Mouse (Mus musculus): ENCODE measurements around the gene Cracr2a. TPM values are rescaled to one million over a fixed set of nuclear protein-coding genes. Genes with fewer than 3 reads are reported as not detected.

Gene Cracr2a
- total RNA-seq, 2 experiments from 2014 or later: 0.69 to 1.0 TPM

GRCm38 (mm10) chr6:127625135-127625534, 64.0 kb downstream of the Cracr2a start:
- peak; percentile 42 to 80 for DNase-seq

DNA sequence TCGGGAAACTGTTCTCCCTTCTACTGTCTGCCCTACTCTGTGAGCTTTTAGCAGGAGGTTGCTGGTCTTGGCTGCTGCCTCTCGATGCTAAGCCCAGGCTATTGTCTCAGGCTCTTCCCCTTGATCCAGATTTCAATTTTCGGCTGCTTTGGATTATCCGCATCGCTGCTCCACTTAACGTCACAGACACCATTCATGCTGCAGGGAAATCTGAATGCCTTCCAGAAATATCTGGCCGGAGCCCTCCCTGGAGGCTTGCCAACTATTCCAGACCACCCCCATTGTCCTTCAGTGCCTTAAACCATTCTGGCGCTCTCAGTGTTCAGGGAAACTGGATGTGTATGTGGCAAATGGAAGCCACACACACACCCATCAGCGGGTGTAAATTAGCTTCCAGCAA, 66.3 kb downstream of the Cracr2a start:
- no peak for DNase-seq

- no peak for DNase-seq
Measured at GRCm38 (mm10) chr6:127629249-127629648, 68.1 kb downstream of the Cracr2a start.

DNA sequence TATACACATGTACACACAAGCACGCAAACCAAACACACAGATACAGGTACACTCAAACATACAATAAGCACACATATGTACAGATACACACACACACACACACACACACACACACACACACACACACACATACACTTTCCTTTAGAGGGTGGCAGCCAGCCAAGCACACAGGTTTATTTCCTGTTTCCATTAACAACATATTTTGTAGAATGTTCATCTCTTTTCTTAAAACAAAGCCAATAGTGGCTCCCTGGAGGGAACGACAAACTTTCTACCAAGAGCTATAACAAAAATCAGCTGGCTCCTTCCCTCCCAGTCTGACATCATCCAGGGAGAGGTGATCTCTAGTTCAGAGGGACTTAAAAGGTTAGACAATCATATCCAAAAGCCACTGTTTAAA, 73.7 kb downstream of the Cracr2a start:
- DNase-seq: no peak

GRCm38 (mm10) chr6:127635462-127636189, 74.5 kb downstream of the Cracr2a start:
- no peak for DNase-seq

DNA sequence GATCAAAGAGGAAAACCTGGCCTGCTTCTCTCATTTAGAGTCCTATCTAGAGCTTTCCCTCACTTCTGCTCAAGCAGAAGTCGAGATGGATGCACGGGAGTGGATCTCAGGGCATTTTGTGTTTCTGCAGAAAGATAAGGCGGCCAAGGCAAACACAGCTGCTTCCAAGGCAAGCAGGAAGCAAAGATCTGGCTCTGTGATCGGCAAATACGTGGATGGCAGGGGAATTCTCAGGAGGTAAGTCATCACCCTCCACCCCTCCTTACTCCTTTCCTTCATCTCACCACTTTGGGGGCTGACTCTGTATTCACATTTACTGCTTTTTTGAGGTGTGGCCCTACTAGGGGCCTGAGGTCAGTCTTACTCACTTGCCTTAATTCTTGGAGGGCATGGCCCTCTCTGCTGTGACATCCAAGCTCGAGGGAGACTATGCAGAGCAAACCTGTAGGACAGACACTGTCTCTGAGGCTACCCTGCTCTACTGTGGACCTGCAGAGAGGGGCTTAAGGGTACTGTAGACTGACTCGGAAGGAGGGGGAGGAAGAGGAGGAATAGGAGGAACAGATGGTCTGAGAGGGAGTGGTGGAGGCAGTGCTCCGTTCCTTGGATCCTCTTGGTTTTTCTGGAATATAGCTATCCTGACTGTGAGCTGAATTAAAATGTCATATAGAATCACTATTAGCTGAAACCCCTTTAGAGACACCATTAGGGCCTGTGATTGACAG, 80.1 kb downstream of the Cracr2a start:
- DNase-seq: peak; percentile 11 to 40

DNA sequence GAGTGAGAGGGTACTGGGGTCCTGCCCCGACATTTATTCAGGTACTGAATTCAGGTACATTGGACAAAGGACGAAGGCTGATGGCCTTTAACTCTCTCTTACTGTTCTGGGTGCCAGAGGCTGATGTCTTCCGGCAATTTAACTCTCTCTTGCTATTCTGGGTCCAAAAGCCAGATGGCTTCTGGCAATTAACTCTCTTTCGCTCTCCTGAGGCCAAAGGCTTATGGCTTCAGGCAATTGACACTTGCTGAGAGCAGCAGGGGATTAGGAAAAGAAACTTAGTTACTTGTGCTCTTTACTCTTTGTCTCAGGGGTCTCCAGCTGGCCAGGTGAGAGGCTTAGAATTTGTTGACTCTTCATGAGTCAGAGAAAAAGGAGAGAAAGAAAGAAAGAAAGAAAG, 94.8 kb downstream of the Cracr2a start:
- DNase-seq: no peak

GRCm38 (mm10) chr6:127657152-127657551, 96.0 kb downstream of the Cracr2a start:
- DNase-seq: no peak

DNA sequence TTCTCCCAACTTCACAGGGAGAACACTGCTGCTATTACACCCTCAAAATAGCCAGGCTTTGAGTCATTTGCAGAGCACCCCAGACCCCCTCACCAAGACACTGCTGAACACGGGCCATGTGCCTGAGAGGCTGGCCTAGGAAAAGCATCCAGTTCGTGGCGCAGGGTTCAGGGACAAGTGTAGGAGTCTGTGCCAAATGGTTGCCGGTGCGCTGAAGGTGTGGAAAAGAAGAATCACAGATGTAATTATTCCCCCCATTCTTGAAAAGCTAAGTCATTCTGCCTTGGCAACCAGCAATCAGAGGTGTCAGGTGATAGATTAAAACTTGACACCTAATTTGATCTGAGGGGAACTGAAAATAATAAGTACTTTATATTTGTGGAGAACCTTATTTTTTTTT, 98.3 kb downstream of the Cracr2a start:
- no peak for DNase-seq

GRCm38 (mm10) chr6:127659966-127660365, 98.8 kb downstream of the Cracr2a start:
- no peak for DNase-seq

- DNase-seq: no peak
Measured at GRCm38 (mm10) chr6:127661717-127662292, 100.7 kb downstream of the Cracr2a start.

GRCm38 (mm10) chr6:127663263-127663662, 102.1 kb downstream of the Cracr2a start:
- no peak for DNase-seq

GRCm38 (mm10) chr6:127669313-127669712, 108.2 kb downstream of the Cracr2a start:
- no peak for DNase-seq

DNA sequence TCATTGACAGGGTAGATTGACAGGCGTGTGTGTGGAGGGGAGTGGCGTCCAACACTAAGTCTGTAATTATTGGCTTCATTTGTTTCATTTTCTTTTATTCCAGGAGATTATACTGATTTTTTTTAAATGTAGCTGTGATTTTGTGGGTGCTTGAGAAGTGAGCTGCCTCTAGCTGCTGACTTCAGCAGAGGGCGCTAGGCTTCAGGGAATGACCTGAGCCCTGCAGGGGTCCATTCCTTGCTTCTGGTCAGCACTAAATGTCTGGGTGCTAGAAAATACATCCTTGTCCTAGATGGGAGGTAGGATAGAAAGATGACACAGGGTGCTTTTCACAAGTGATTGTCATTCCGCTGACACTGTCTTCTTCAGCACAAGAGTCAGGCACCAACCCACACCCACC, 108.9 kb downstream of the Cracr2a start:
- no peak for DNase-seq

DNA sequence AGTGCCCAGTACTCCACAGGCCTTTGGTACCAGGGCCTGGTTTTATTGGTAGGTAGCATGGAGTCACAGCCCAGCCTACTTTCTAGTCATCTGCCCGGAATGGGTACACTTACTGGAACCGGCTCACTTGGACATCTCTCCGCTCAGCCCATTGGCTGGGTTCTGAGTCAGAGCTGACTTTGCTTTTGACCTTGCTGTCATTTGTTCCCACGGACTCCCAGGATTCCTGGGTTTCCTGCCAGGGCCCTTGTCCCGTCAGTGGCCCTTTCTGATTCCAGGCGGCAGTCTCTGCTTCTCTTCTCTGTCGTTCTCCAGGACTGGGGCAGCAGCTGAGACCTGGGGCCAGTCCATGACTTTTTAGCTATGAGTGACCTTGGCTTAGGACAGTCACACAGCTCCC, 110.9 kb downstream of the Cracr2a start:
- peak; percentile 7 to 26 for DNase-seq

DNA sequence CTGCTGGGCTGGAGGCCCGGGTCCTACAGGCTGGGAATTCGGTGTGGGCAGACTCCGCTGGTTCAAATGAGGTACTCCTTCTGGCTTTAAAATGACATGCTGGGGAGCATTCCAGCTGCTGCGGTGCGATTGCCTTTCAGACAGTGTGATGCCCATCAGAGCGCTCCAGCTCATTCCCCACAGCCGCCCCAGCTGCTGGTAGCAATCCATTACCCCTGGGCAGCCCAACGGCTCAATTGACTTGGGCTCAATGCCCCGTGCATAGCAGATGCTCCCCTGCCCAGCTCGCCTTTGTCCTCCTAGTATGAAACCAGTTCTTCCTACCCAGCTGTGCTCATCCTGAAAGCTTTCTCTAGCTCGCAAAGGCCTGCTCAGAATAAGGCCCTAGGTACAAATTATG, 115.7 kb downstream of the Cracr2a start:
- no peak for DNase-seq

DNA sequence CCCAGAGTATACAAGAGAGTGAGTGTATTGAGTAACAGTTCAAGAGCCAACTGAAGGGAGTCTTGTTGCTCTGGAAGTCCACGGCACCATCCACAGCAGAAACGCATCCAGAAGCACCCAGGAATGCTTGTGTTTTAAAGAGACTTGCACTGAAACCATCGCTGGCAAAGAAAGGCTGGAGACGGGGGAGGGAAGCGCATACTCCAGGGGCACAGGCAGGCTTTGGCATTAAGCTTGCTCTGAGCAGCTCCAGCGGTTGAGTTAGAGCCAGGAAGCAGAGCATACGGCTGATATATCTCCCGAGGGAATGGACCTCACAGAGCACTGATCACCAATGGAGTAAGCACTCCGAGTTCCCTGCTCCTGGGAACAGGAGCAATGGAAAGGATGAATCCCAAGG, 117.2 kb downstream of the Cracr2a start:
- DNase-seq: no peak

DNA sequence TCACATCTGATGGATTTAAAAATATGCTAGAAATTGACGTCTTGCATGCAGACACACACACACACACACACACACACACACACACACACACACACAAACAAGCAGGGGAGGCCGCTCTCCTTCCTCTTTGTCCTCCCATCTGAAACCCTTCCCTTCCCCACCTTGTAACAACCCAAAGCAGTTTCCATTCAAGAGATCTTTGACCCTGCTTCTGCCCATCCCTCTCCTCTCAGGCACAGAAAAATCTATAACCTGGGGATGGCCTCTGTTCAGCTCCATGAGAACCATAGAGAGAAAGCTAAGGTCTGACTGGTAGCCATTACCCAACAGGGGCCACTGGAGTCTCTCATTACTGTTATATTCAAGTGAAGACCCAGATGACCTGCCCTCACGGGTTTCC, 117.9 kb downstream of the Cracr2a start:
- DNase-seq: no peak

- DNase-seq: no peak
Measured at GRCm38 (mm10) chr6:127680784-127681183, 119.6 kb downstream of the Cracr2a start.

DNA sequence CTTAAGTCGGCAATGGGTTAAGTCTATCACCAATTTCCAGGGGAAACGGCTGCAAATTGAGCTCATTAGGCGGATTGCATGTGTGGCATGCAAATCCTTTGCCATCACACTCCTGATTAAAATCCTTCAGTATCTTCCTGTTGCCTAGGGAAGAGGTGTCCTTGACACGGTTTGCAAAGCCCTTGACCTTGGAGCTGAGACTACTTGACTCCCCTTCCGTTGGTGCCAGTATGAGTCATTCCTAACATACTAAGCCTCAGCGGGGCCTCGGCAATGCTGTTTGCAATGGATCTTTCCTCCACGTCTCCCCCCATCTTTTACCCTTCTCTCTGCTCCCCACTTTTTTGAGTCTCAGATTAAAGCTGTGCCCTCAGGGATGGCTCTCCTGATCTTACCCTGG, 122.4 kb downstream of the Cracr2a start:
- DNase-seq: no peak

- peak in 1 of 2 experiments; percentile 11 for DNase-seq
Measured at GRCm38 (mm10) chr6:127684981-127685380, 123.8 kb downstream of the Cracr2a start.

GRCm38 (mm10) chr6:127687181-127687860, 126.2 kb downstream of the Cracr2a start:
- DNase-seq: no peak

GRCm38 (mm10) chr6:127692298-127692697, 131.2 kb downstream of the Cracr2a start:
- no peak for DNase-seq
